Mouse (Mus musculus): ENCODE measurements around the gene Iqcg.

DNA sequence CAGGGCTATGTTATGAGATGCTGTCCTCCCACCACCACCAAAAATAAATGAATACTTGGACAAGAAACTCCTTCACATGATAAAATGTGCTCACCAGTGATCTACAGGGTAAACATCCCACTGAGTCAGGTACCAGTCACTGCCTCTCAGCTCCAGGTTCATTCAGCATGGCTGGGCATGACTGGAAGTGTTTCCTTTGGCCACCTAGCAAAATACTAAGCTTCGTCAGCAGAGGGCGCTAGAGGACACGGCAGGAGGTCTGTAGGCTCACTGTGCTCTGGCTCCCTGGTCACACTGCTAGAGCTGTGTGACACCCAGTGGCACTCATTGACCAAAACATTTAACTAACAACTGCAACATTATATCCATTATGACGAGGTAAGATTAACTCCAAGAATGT, 32.3 kb downstream of the Iqcg start:
- no peak for TF ChIP-seq USF1 (IDR thresholded peaks at IDR 0.05; ENCODE audit: low read depth)
- TF ChIP-seq MAX (IDR thresholded peaks at IDR 0.05): no peak
